Mouse (Mus musculus): ENCODE results near the gene Alg9. TPM values are rescaled to one million over a fixed set of nuclear protein-coding genes. Genes with fewer than 3 reads are reported as not detected.
A peak's percentile ranks its signal among the peaks of the same experiment; 100 is the strongest.

Alg9 gene
- total RNA-seq, 2 experiments from 2014 or later: 15.0 to 16.3 TPM

GRCm38 (mm10) chr9:50849755-50850154 lies 74.9 kb downstream of the Alg9 start:
- no peak for DNase-seq (ENCODE audit: low spot score in 2 of 2)

- DNase-seq (ENCODE audit: low spot score in 2 of 2): no peak
Observed at GRCm38 (mm10) chr9:50850271-50850670, 75.5 kb downstream of the Alg9 start.

- DNase-seq (ENCODE audit: low spot score in 2 of 2): no peak
Observed at GRCm38 (mm10) chr9:50850713-50851112, 75.9 kb downstream of the Alg9 start.

GRCm38 (mm10) chr9:50852634-50853349 lies 78.0 kb downstream of the Alg9 start:
- no peak for DNase-seq (ENCODE audit: low spot score in 2 of 2)

- no peak for DNase-seq (ENCODE audit: low spot score in 2 of 2)
Observed at GRCm38 (mm10) chr9:50854376-50854775, 79.6 kb downstream of the Alg9 start.

- no peak for DNase-seq (ENCODE audit: low spot score in 2 of 2)
Observed at GRCm38 (mm10) chr9:50855133-50855766, 80.4 kb downstream of the Alg9 start.

GRCm38 (mm10) chr9:50855780-50856179 lies 81.0 kb downstream of the Alg9 start:
- no peak for DNase-seq (ENCODE audit: low spot score in 2 of 2)

GRCm38 (mm10) chr9:50856341-50857081 lies 81.7 kb downstream of the Alg9 start:
- peak; percentile 85 to 90 for DNase-seq (ENCODE audit: low spot score in 2 of 2)

GRCm38 (mm10) chr9:50857082-50857641 lies 82.3 kb downstream of the Alg9 start:
- peak in 1 of 2 experiments; percentile 32 for DNase-seq (ENCODE audit: low spot score in 2 of 2)

- no peak for DNase-seq (ENCODE audit: low spot score in 2 of 2)
Observed at GRCm38 (mm10) chr9:50858681-50859080, 83.9 kb downstream of the Alg9 start.

GRCm38 (mm10) chr9:50861119-50861839 lies 86.5 kb downstream of the Alg9 start:
- no peak for DNase-seq (ENCODE audit: low spot score in 2 of 2)

- no peak for DNase-seq (ENCODE audit: low spot score in 2 of 2)
Observed at GRCm38 (mm10) chr9:50863824-50864223, 89.0 kb downstream of the Alg9 start.

- no peak for DNase-seq (ENCODE audit: low spot score in 2 of 2)
Observed at GRCm38 (mm10) chr9:50864877-50865276, 90.1 kb downstream of the Alg9 start.

GRCm38 (mm10) chr9:50865803-50866202 lies 91.0 kb downstream of the Alg9 start:
- DNase-seq (ENCODE audit: low spot score in 2 of 2): no peak

- DNase-seq (ENCODE audit: low spot score in 2 of 2): no peak
Observed at GRCm38 (mm10) chr9:50867015-50867414, 92.2 kb downstream of the Alg9 start.

- no peak for DNase-seq (ENCODE audit: low spot score in 2 of 2)
Observed at GRCm38 (mm10) chr9:50868182-50868581, 93.4 kb downstream of the Alg9 start.

- DNase-seq (ENCODE audit: low spot score in 2 of 2): no peak
Observed at GRCm38 (mm10) chr9:50873210-50873609, 98.4 kb downstream of the Alg9 start.

- DNase-seq (ENCODE audit: low spot score in 2 of 2): no peak
Observed at GRCm38 (mm10) chr9:50874031-50874430, 99.2 kb downstream of the Alg9 start.

- no peak for DNase-seq (ENCODE audit: low spot score in 2 of 2)
Observed at GRCm38 (mm10) chr9:50875470-50875869, 100.7 kb downstream of the Alg9 start.

- no peak for DNase-seq (ENCODE audit: low spot score in 2 of 2)
Observed at GRCm38 (mm10) chr9:50876287-50876686, 101.5 kb downstream of the Alg9 start.

GRCm38 (mm10) chr9:50877431-50877830 lies 102.6 kb downstream of the Alg9 start:
- DNase-seq (ENCODE audit: low spot score in 2 of 2): no peak
